In the genomic region with DNA sequence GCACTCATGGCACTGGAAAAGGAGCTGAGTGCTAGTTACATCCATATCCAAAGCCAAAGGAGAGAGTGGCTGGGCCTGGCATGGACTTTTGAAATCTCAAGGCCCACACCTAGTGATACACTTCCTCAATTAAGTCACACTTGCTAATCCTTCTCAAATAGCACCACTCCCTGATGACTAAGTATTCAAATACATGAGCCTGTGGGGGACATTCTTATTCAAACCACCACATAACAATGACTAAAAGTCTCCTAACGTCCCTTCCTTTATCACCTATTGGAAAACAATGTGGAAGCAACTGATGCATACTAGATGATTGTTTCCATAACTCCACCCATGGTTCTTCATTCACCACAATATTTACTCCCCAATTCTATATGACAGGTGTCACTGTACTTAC, we compare ENCODE assay signal across 26 mouse cellular contexts.
DNase-seq lines count a peak whose midpoint lies in the region; ATAC-seq and TF ChIP-seq lines count a peak whose summit lies in the region.
"Had no signal": no experiment of that assay in that cellular context is flagged by ENCODE, and none has a peak within 500 bp of the region (broad histone marks: within the 10 kb centered on the region; RNA-seq: fewer than 3 reads in every experiment).

No protein-coding gene starts in this region.

- no peak overlapping the region for H3K9ac ChIP-seq in ES-E14 (ENCODE audit: insufficient read depth, low read depth, low read length, poor library complexity, severe bottlenecking)

- in situ Hi-C loops in ES-E14 (cut with MboI; ENCODE audit: low sequenced_read_pairs in 2 of 2, unreplicated experiment in 2 of 2), result no loop called here

- H3K27ac ChIP-seq in ES-E14 (ENCODE audit: insufficient read depth, low read depth, low read length, poor library complexity, severe bottlenecking), result no peak overlapping the region

- DNase-seq in ES-CJ7 (ENCODE audit: low read depth, low spot score) (peak; percentile 64), ES-E14 (ENCODE audit: low read depth, low spot score) (peak; percentile 12), R1 (ENCODE audit: low read depth, low spot score) (peak; percentile 74), ZHBTc4 (ENCODE audit: low read depth, low spot score) (peak; percentile 52), adipocyte (ENCODE audit: low spot score) (no peak)
- DNase-seq in lung, postnatal 4 days, result no peak
- DNase-seq in embryo, embryonic 10.5 days (ENCODE audit: low spot score), result no peak
- DNase-seq: adrenal gland, adult 2 months; adrenal gland, adult 8-10 months; adrenal gland, postnatal 10 days; adrenal gland, postnatal 14 days; adrenal gland, postnatal 25 days; adrenal gland, postnatal 36 days; B cell, adult 2 months; cerebellum, adult 11 months; cerebellum, adult 11-12 months; cerebellum, adult 18-20 months; cerebellum, adult 2 months; cerebellum, adult 8-10 months; cerebellum, adult 9-10 months; cerebellum, adult 9-11 months had no signal

- H3K36me3 ChIP-seq in ES-E14 (ENCODE audit: control insufficient read depth, insufficient read depth, low read length, poor library complexity, severe bottlenecking), result no peaks in the 10 kb centered on the region
- H3K36me3 ChIP-seq: G1E had no signal

- ATAC-seq in megakaryocyte-erythroid progenitor cell, adult 5-6 weeks (replicated peaks; ENCODE audit: low FRiP score, low TSS enrichment, poor library complexity, severe bottlenecking), result no peak
- ATAC-seq: activated CD4-positive, CD25-positive, alpha-beta regulatory T cell, adult 4 months; CD4-positive, CD25-positive, alpha-beta regulatory T cell, adult 4 months; Patski had no signal

- no peak overlapping the region for H3K4me3 ChIP-seq in ES-E14 (ENCODE audit: insufficient read depth in 1 of 2, low read depth in 1 of 2, low read length in 2 of 2, poor library complexity in 1 of 2, severe bottlenecking in 1 of 2)

- no peaks in the 10 kb centered on the region for H3K9me3 ChIP-seq in ES-E14 (ENCODE audit: control insufficient read depth, insufficient read depth, low read depth, low read length)
- H3K9me3 ChIP-seq: G1E had no signal

- H3K4me1 ChIP-seq in ES-E14 (ENCODE audit: control insufficient read depth in 2 of 2, insufficient read depth in 2 of 2, low read length in 2 of 2, poor library complexity in 1 of 2), result peaks cover 0 to 2% of the 10 kb centered on the region in 2 experiments; a peak in 1 of 4 replicates

TF ChIP-seq in ES-E14, 5 proteins besides CTCF, POLR2A, EP300 and RAD21:
- TF ChIP-seq HCFC1 (IDR thresholded peaks at IDR 0.05; ENCODE audit: borderline replicate concordance, insufficient read depth, low read length), result no peak
- no peak for TF ChIP-seq ZNF384 (IDR thresholded peaks at IDR 0.05; ENCODE audit: low read depth, low read length)
- no peak for TF ChIP-seq ZC3H11A (IDR thresholded peaks at IDR 0.05; ENCODE audit: borderline replicate concordance, low read depth, low read length)
- TF ChIP-seq CHD2 (IDR thresholded peaks at IDR 0.05; ENCODE audit: low read depth, low read length), result no peak
- no peak for TF ChIP-seq MAFK (IDR thresholded peaks at IDR 0.05; ENCODE audit: insufficient read depth, low read depth, low read length)
TF ChIP-seq in ES-E14: peak in this region for 0.

Comparison
In these comparisons a context has a peak if more than half of its experiments do, and no peak if none do; other contexts are left out.
1. DNase-seq: peak in ES-CJ7 (single experiment), ES-E14 (single experiment), R1 (single experiment) and ZHBTc4 (single experiment); none in lung, postnatal 4 days (0 of 2), adipocyte (single experiment) and embryo, embryonic 10.5 days (single experiment).